Mouse (Mus musculus) erythroblast, embryonic 14.5 days (primary cell): ENCODE data around the gene Rasgrp4. TPM values are rescaled to one million over a fixed set of nuclear protein-coding genes. Genes with fewer than 3 reads are reported as not detected.

ENCODE experiments used
- H3K27me3 ChIP-seq: 2 replicates; pipeline ENCODE4 v1.6.1; 2012; ENCODE audit warnings: inconsistent platforms; ENCODE audit not compliant: control insufficient read depth
- H3K36me3 ChIP-seq: 2 replicates; pipeline ENCODE4 v1.6.1; 2012; ENCODE audit warnings: mild to moderate bottlenecking, inconsistent platforms; ENCODE audit not compliant: control insufficient read depth
- H3K4me1 ChIP-seq: 2 replicates; pipeline ENCODE4 v1.6.1; 2012; ENCODE audit warnings: inconsistent platforms; ENCODE audit not compliant: control insufficient read depth
- H3K4me3 ChIP-seq: replicated peaks from 2 replicates; pipeline ENCODE3; 2012; ENCODE audit warnings: moderate library complexity, mild to moderate bottlenecking, inconsistent platforms
- H3K9me3 ChIP-seq: 2 replicates; pipeline ENCODE4 v1.6.1; 2012; ENCODE audit warnings: low read length, inconsistent platforms, mixed read lengths; ENCODE audit not compliant: control insufficient read depth
- GATA1 ChIP-seq: IDR thresholded peaks from 2 replicates; pipeline ENCODE4 v1.6.1; 2012; ENCODE audit warnings: low read length, inconsistent platforms, mixed read lengths
- TAL1 ChIP-seq: IDR thresholded peaks from 3 replicates; pipeline ENCODE4 v1.6.1; 2012; ENCODE audit warnings: low read length, inconsistent platforms, mixed read lengths
- polyA plus RNA-seq: library from polyadenylated mRNA; stranded (reverse); fragments of >175 nt; gene quantifications from 2 replicates; pipeline ENCODE4 v1.2.3, GENCODE M21; 2012

Gene Rasgrp4
- polyA plus RNA-seq, 1 experiment: 0.03 TPM

DNA sequence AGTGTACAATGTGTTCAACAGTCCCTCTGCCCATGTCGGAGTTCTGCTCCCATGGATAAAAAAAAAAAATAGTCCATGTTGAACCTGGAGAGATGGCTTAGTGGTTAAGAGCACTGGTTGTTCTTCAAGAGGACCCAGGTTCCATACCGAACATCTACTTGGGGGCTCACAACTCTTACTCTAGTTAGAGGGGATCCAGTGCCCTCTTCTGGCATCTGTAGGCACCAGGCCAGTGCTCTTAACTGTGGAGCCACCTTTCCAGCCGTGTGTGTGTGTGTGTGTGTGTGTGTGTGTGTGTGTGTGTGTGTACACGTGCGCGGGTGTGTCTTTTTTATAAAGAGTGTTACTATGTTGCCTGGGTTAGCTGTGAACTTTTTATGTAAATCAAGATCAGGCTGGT lies 67.9 kb downstream of the Rasgrp4 start:
- Histone ChIP-seq H3K27me3 (no peaks in the 10 kb centered on the region), H3K4me3 (no peak overlapping the region), H3K4me1 (no peaks in the 10 kb centered on the region), H3K9me3 (no peaks in the 10 kb centered on the region), H3K36me3 (no peaks in the 10 kb centered on the region)
- TF ChIP-seq GATA1 (no peak), TAL1 (no peak)

Other genes with a start within 250 kb of the Rasgrp4 start
- gene Actn4, start 172.5 kb upstream of the Rasgrp4 start, polyA plus RNA-seq: 86.9 and 109 TPM in 2 replicates
- 17.8 and 48.0 TPM in 2 replicates for gene Eif3k, start 153.0 kb upstream of the Rasgrp4 start, polyA plus RNA-seq
- gene Map4k1, start 152.8 kb upstream of the Rasgrp4 start, polyA plus RNA-seq: 8.4 and 11.7 TPM in 2 replicates
- gene Ryr1, start 9.7 kb upstream of the Rasgrp4 start, polyA plus RNA-seq: under 0.01 TPM in 1 of 2 replicates, not detected in the other
- 1.1 TPM in 2 replicates for gene Fam98c, start 21.4 kb downstream of the Rasgrp4 start, polyA plus RNA-seq
- 0.07 TPM in 1 of 2 replicates, not detected in the other for gene Ggn, start 35.4 kb downstream of the Rasgrp4 start, polyA plus RNA-seq
- 0.03 and 0.04 TPM in 2 replicates for gene Spred3, start 35.6 kb downstream of the Rasgrp4 start, polyA plus RNA-seq
- 11.2 and 15.7 TPM in 2 replicates for gene Psmd8, start 45.9 kb downstream of the Rasgrp4 start, polyA plus RNA-seq
- not detected in 2 replicates for gene Catsperg1, start 79.2 kb downstream of the Rasgrp4 start, polyA plus RNA-seq
- 0.08 TPM in 1 of 2 replicates, not detected in the other for gene Kcnk6, start 97.7 kb downstream of the Rasgrp4 start, polyA plus RNA-seq
- 6.4 and 6.9 TPM in 2 replicates for gene Yif1b, start 103.5 kb downstream of the Rasgrp4 start, polyA plus RNA-seq
- gene 2200002D01Rik, start 113.6 kb downstream of the Rasgrp4 start, polyA plus RNA-seq: 0.19 TPM in 1 of 2 replicates, not detected in the other
- gene Spint2, start 147.1 kb downstream of the Rasgrp4 start, polyA plus RNA-seq: 0.50 and 0.57 TPM in 2 replicates
- gene Ppp1r14a, start 154.5 kb downstream of the Rasgrp4 start, polyA plus RNA-seq: 0.07 TPM in 1 of 2 replicates, not detected in the other
- 0.06 and 0.13 TPM in 2 replicates for gene Dpf1, start 169.1 kb downstream of the Rasgrp4 start, polyA plus RNA-seq